Mouse (Mus musculus) stomach, embryonic 15.5 days (tissue): ENCODE measurements around the gene Nmnat1. TPM values are rescaled to one million over a fixed set of nuclear protein-coding genes. Genes with fewer than 3 reads are reported as not detected.
A peak's percentile ranks its signal among the peaks of the same experiment; 100 is the strongest.
"Not testable (repeated sequence)": the region's sequence is repeated elsewhere in the genome, so short reads cannot be mapped to it uniquely, and the experiment has no call there.

Source experiments
- ATAC-seq: fragments of 200-750 bp; cut with Nextera tagmentation; 2 replicates; pipeline ENCODE4 v1.8.0; 2017; ENCODE audit warnings: low read depth, moderate number of reproducible peaks, moderate TSS enrichment; ENCODE audit not compliant: insufficient read depth, low FRiP score
- H3K27ac ChIP-seq: fragments of 300-500 bp; sonication (generic); 2 replicates; pipeline ENCODE4 v1.5.1; 2015; ENCODE audit warnings: mild to moderate bottlenecking, inconsistent platforms
- H3K27me3 ChIP-seq: fragments of 300-500 bp; sonication (generic); replicated peaks from 2 replicates; pipeline ENCODE4 v1.6.1; 2015; ENCODE audit warnings: inconsistent platforms
- H3K36me3 ChIP-seq: fragments of 300-500 bp; sonication (generic); 2 replicates; pipeline ENCODE4 v1.6.1; 2015; ENCODE audit warnings: inconsistent platforms
- H3K4me1 ChIP-seq: fragments of 300-500 bp; sonication (generic); 2 replicates; pipeline ENCODE4 v1.6.1; 2015; ENCODE audit warnings: inconsistent platforms
- H3K4me2 ChIP-seq: fragments of 300-500 bp; sonication (generic); 2 replicates; pipeline ENCODE4 v1.6.1; 2015; ENCODE audit warnings: mild to moderate bottlenecking, inconsistent platforms
- H3K4me3 ChIP-seq: fragments of 300-500 bp; sonication (generic); replicated peaks from 2 replicates; pipeline ENCODE4 v1.5.1; 2015; ENCODE audit warnings: inconsistent platforms
- H3K9ac ChIP-seq: fragments of 300-500 bp; sonication (generic); 2 replicates; pipeline ENCODE4 v1.6.1; 2015; ENCODE audit warnings: inconsistent platforms
- H3K9me3 ChIP-seq: fragments of 300-500 bp; sonication (generic); 2 replicates; pipeline ENCODE4 v1.6.1; 2016; ENCODE audit warnings: inconsistent platforms
- WGBS: fragments of 180-500 bp; shearing (Covaris S2); methylation state at CpG from one replicate; pipeline ENCODE4 v1.1.7; 2015; 5-methylcytosine and 5-hydroxymethylcytosine counted together
- polyA plus RNA-seq: library from polyadenylated mRNA; unstranded; fragments of >200 nt; fragmentation: Nextera tagmentation; extraction: Ambion mirVana; gene quantifications from 2 replicates; pipeline ENCODE4 v1.2.1, GENCODE M21; 2015

Nmnat1 gene
- polyA plus RNA-seq, 1 experiment from 2014 or later = 9.4 TPM

GRCm38 (mm10) chr4:149485825-149486206, 814 bp upstream of the Nmnat1 start:
- H3K36me3 ChIP-seq = peaks cover 6% of the 10 kb centered on the region; the same call in 1 of the 2 replicates
- no peaks in the 10 kb centered on the region for H3K27me3 ChIP-seq
- WGBS = under 1% methylated on average over 10 of the region's 10 CpGs
- H3K4me3 ChIP-seq = peak overlapping the region; percentile 65
- H3K27ac ChIP-seq = peak overlapping the region; percentile 59
- peak overlapping the region; percentile 45; the same call in 1 of the 2 replicates for H3K9ac ChIP-seq
- no peak for ATAC-seq
- H3K4me2 ChIP-seq = peak overlapping the region; percentile 78
- H3K9me3 ChIP-seq = no peaks in the 10 kb centered on the region
- H3K4me1 ChIP-seq = peaks cover 5% of the 10 kb centered on the region; the same call in 1 of the 2 replicates

GRCm38 (mm10) chr4:149484566-149484965, 436 bp downstream of the Nmnat1 start:
- WGBS = 52% methylated on average over 3 of the region's 3 CpGs
- Histone ChIP-seq H3K27ac (peak overlapping the region; percentile 52; the same call in 1 of the 2 replicates), H3K36me3 (peaks cover 6% of the 10 kb centered on the region; the same call in 1 of the 2 replicates), H3K4me2 (peak overlapping the region; percentile 78), H3K9ac (peak overlapping the region; percentile 45; the same call in 1 of the 2 replicates), H3K27me3 (no peaks in the 10 kb centered on the region), H3K4me1 (peaks cover 5% of the 10 kb centered on the region; the same call in 1 of the 2 replicates), H3K9me3 (no peaks in the 10 kb centered on the region), H3K4me3 (peak overlapping the region; percentile 65)
- ATAC-seq = no peak

- Histone ChIP-seq H3K27me3 (no peaks in the 10 kb centered on the region), H3K4me3 (no peak within 1 kb of the TSS), H3K27ac (no peak within 1 kb of the TSS), H3K36me3 (peaks cover 9% of the 10 kb centered on the region), H3K9me3 (no peaks in the 10 kb centered on the region), H3K4me2 (no peak within 1 kb of the TSS), H3K9ac (no peak within 1 kb of the TSS), H3K4me1 (no peaks in the 10 kb centered on the region)
- ATAC-seq = no peak
- 87% methylated on average over 11 of the region's 11 CpGs for WGBS
Observed at GRCm38 (mm10) chr4:149477078-149477477, 7.9 kb downstream of the Nmnat1 start, which contains the start of gene Tmem274. Gene Tmem274 (plus strand): TSS chr4:149477378.

GRCm38 (mm10) chr4:149475096-149475495, 9.9 kb downstream of the Nmnat1 start:
- WGBS = 66% methylated on average over 7 of the region's 7 CpGs

GRCm38 (mm10) chr4:149469557-149469956, 15.4 kb downstream of the Nmnat1 start:
- Histone ChIP-seq H3K4me2 (no peak overlapping the region), H3K9ac (no peak overlapping the region), H3K27ac (no peak overlapping the region), H3K9me3 (no peaks in the 10 kb centered on the region), H3K27me3 (no peaks in the 10 kb centered on the region), H3K4me3 (no peak overlapping the region), H3K4me1 (no peaks in the 10 kb centered on the region), H3K36me3 (peaks cover 27% of the 10 kb centered on the region)
- 88% methylated on average over 3 of the region's 3 CpGs for WGBS
- ATAC-seq = no peak

More at GRCm38 (mm10) chr4:149475096-149475495, 9.9 kb downstream of the Nmnat1 start:
- Histone ChIP-seq H3K27me3 (no peaks in the 10 kb centered on the region), H3K4me2 (no peak overlapping the region), H3K27ac (no peak overlapping the region), H3K9me3 (no peaks in the 10 kb centered on the region), H3K9ac (no peak overlapping the region), H3K4me1 (no peaks in the 10 kb centered on the region), H3K4me3 (no peak overlapping the region), H3K36me3 (peaks cover 16% of the 10 kb centered on the region)
- no peak for ATAC-seq

GRCm38 (mm10) chr4:149463435-149463950, 21.5 kb downstream of the Nmnat1 start:
- no peak overlapping the region for H3K9ac ChIP-seq
- no peaks in the 10 kb centered on the region for H3K27me3 ChIP-seq
- H3K9me3 ChIP-seq = no peaks in the 10 kb centered on the region
- peaks cover 4% of the 10 kb centered on the region for H3K36me3 ChIP-seq
- no peak overlapping the region for H3K4me2 ChIP-seq
- 67% methylated on average over 6 of the region's 6 CpGs for WGBS
- no peak for ATAC-seq
- H3K4me1 ChIP-seq = no peaks in the 10 kb centered on the region
- H3K27ac ChIP-seq = no peak overlapping the region
- H3K4me3 ChIP-seq = no peak overlapping the region

- Histone ChIP-seq H3K9ac (no peak overlapping the region), H3K4me2 (no peak overlapping the region), H3K36me3 (no peaks in the 10 kb centered on the region), H3K27ac (no peak overlapping the region), H3K9me3 (no peaks in the 10 kb centered on the region), H3K4me1 (no peaks in the 10 kb centered on the region), H3K27me3 (no peaks in the 10 kb centered on the region), H3K4me3 (no peak overlapping the region)
- 64% methylated on average over 6 of the region's 6 CpGs for WGBS
- ATAC-seq = no peak
Observed at GRCm38 (mm10) chr4:149462305-149462971, 22.6 kb downstream of the Nmnat1 start.

- H3K27ac ChIP-seq = no peak overlapping the region
- no peaks in the 10 kb centered on the region for H3K36me3 ChIP-seq
- no peaks in the 10 kb centered on the region for H3K4me1 ChIP-seq
- H3K4me2 ChIP-seq = no peak overlapping the region
- WGBS = 61% methylated on average over 5 of the region's 7 CpGs
- no peaks in the 10 kb centered on the region for H3K9me3 ChIP-seq
- H3K27me3 ChIP-seq = no peaks in the 10 kb centered on the region
- no peak overlapping the region for H3K9ac ChIP-seq
- ATAC-seq = no peak
- no peak overlapping the region for H3K4me3 ChIP-seq
Observed at GRCm38 (mm10) chr4:149461579-149462304, 23.3 kb downstream of the Nmnat1 start.

GRCm38 (mm10) chr4:149460475-149460874, 24.5 kb downstream of the Nmnat1 start:
- H3K36me3 ChIP-seq, ATAC-seq: not testable (repeated sequence)

GRCm38 (mm10) chr4:149459425-149459824, 25.6 kb downstream of the Nmnat1 start:
- no peak for ATAC-seq
- H3K9ac ChIP-seq = no peak overlapping the region
- H3K4me3 ChIP-seq = no peak overlapping the region
- 71% methylated on average over 1 of the region's 1 CpGs for WGBS
- no peaks in the 10 kb centered on the region for H3K9me3 ChIP-seq
- H3K4me1 ChIP-seq = no peaks in the 10 kb centered on the region
- H3K27ac ChIP-seq = no peak overlapping the region
- H3K36me3 ChIP-seq = no peaks in the 10 kb centered on the region
- H3K27me3 ChIP-seq = no peaks in the 10 kb centered on the region
- no peak overlapping the region for H3K4me2 ChIP-seq

More at GRCm38 (mm10) chr4:149460475-149460874, 24.5 kb downstream of the Nmnat1 start:
- H3K9me3 ChIP-seq, H3K27me3 ChIP-seq, H3K4me3 ChIP-seq, H3K9ac ChIP-seq, H3K4me1 ChIP-seq, H3K4me2 ChIP-seq, H3K27ac ChIP-seq: not testable (repeated sequence)
- WGBS = 88% methylated on average over 2 of the region's 2 CpGs

GRCm38 (mm10) chr4:149458526-149458925, 26.5 kb downstream of the Nmnat1 start:
- Histone ChIP-seq H3K27ac (no peak overlapping the region), H3K9ac (no peak overlapping the region), H3K27me3 (no peaks in the 10 kb centered on the region), H3K9me3 (no peaks in the 10 kb centered on the region), H3K4me1 (no peaks in the 10 kb centered on the region), H3K4me3 (no peak overlapping the region), H3K36me3 (no peaks in the 10 kb centered on the region), H3K4me2 (no peak overlapping the region)
- ATAC-seq = no peak
- WGBS = 60% methylated on average over 5 of the region's 5 CpGs
